Mouse (Mus musculus) right cerebral cortex, postnatal 10 days (tissue): ENCODE measurements around the gene Adora3.

ENCODE experiments used
- DNase-seq, 2 experiments: peaks; one replicate each; pipeline ENCODE4 v3.0.0; 2021; ENCODE audit warnings: low spot score in 2 of 2

The Adora3 gene

GRCm38 (mm10) chr3:105932240-105933071 is 61.8 kb downstream of the Adora3 start, which contains the start of gene I830077J02Rik:
Gene I830077J02Rik (minus strand): TSS chr3:105932664.
- no peak for DNase-seq

- no peak for DNase-seq
These were observed 63.3 kb downstream of the Adora3 start for GRCm38 (mm10) chr3:105933926-105934325.

- peak; percentile 53 to 58 for DNase-seq
These were observed 64.4 kb downstream of the Adora3 start for GRCm38 (mm10) chr3:105935033-105935432.

GRCm38 (mm10) chr3:105936111-105936510 is 65.5 kb downstream of the Adora3 start:
- no peak for DNase-seq

GRCm38 (mm10) chr3:105951348-105951747 is 80.7 kb downstream of the Adora3 start:
- DNase-seq, result no peak

- no peak for DNase-seq
These were observed 86.6 kb downstream of the Adora3 start for GRCm38 (mm10) chr3:105957235-105957634.

- no peak for DNase-seq
These were observed 87.5 kb downstream of the Adora3 start for GRCm38 (mm10) chr3:105958204-105958603.
